Mouse (Mus musculus) liver, embryonic 12.5 days (tissue): Measurements from ENCODE around the gene Gm7879. TPM values are rescaled to one million over a fixed set of nuclear protein-coding genes. Genes with fewer than 3 reads are reported as not detected.

Experiments used
- ATAC-seq: fragments of 200-750 bp; cut with Nextera tagmentation; 2 replicates; pipeline ENCODE4 v1.8.0; 2017; ENCODE audit warnings: moderate number of reproducible peaks, mild to moderate bottlenecking, moderate library complexity
- H3K27ac ChIP-seq: fragments of 300-500 bp; sonication (generic); 2 replicates; pipeline ENCODE4 v1.5.1; 2016; ENCODE audit warnings: mild to moderate bottlenecking
- H3K27me3 ChIP-seq: fragments of 300-500 bp; sonication (generic); replicated peaks from 2 replicates; pipeline ENCODE4 v1.6.1; 2016; ENCODE audit warnings: mild to moderate bottlenecking, moderate library complexity
- H3K36me3 ChIP-seq: fragments of 300-500 bp; sonication (generic); 2 replicates; pipeline ENCODE4 v1.6.1; 2016; ENCODE audit warnings: mild to moderate bottlenecking, moderate library complexity
- H3K4me1 ChIP-seq: fragments of 300-500 bp; sonication (generic); 2 replicates; pipeline ENCODE4 v1.6.1; 2016
- H3K4me2 ChIP-seq: fragments of 300-500 bp; sonication (generic); 2 replicates; pipeline ENCODE4 v1.6.1; 2016; ENCODE audit warnings: mild to moderate bottlenecking, moderate library complexity
- H3K4me3 ChIP-seq: fragments of 300-500 bp; sonication (generic); 2 replicates; pipeline ENCODE4 v1.5.1; 2016; ENCODE audit warnings: mild to moderate bottlenecking, moderate library complexity
- H3K9ac ChIP-seq: fragments of 300-500 bp; sonication (generic); 2 replicates; pipeline ENCODE4 v1.6.1; 2016; ENCODE audit warnings: mild to moderate bottlenecking, moderate library complexity
- H3K9me3 ChIP-seq: fragments of 300-500 bp; sonication (generic); replicated peaks from 2 replicates; pipeline ENCODE4 v1.6.1; 2016; ENCODE audit warnings: mild to moderate bottlenecking, moderate library complexity
- WGBS: fragments of 180-500 bp; shearing (Covaris S2); methylation state at CpG from one replicate; pipeline ENCODE4 v1.1.7; 2016; ENCODE audit not compliant: insufficient replicate concordance; 5-methylcytosine and 5-hydroxymethylcytosine counted together
- polyA plus RNA-seq: library from polyadenylated mRNA; unstranded; fragments of >200 nt; fragmentation: Nextera tagmentation; extraction: Ambion mirVana; gene quantifications from 2 replicates; pipeline ENCODE4 v1.2.1, GENCODE M21; 2016

Gm7879 gene
- polyA plus RNA-seq, 1 experiment from 2014 or later: 0.76 TPM

DNA sequence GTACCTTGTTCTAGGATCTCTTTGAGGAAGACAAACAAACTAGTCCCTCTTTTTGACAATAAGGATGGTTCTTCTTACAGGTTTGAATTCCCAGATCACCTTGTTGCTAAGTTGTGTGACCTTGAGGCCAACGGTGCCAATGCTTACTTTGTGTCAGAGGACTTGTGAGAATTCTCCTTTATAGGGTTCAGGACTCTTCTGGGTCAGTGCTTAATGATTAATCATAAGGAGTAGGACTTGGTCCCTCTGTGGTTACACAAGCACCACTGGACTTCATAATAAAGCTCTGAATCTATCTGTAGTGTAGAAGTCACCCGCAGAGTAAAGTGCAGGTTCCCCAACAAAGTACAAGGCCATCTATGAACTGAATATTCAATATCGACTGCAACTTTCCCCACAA, 8.3 kb upstream of the Gm7879 start:
- Histone ChIP-seq H3K4me2 (no peak overlapping the region), H3K4me1 (no peaks in the 10 kb centered on the region), H3K27ac (no peak overlapping the region), H3K9me3 (no peaks in the 10 kb centered on the region), H3K27me3 (no peaks in the 10 kb centered on the region), H3K36me3 (no peaks in the 10 kb centered on the region), H3K9ac (no peak overlapping the region), H3K4me3 (no peak overlapping the region)
- WGBS: 67% methylated on average over 3 of the region's 3 CpGs
- no peak for ATAC-seq

- Histone ChIP-seq H3K4me2 (no peak overlapping the region), H3K4me3 (no peak overlapping the region), H3K9me3 (no peaks in the 10 kb centered on the region), H3K9ac (no peak overlapping the region), H3K27ac (no peak overlapping the region), H3K36me3 (no peaks in the 10 kb centered on the region), H3K27me3 (no peaks in the 10 kb centered on the region), H3K4me1 (no peaks in the 10 kb centered on the region)
- WGBS: 48% methylated on average over 9 of the region's 9 CpGs
- no peak for ATAC-seq
Observed at GRCm38 (mm10) chr5:43909213-43909612, 3.7 kb upstream of the Gm7879 start.

- Histone ChIP-seq H3K4me3 (no peak overlapping the region), H3K36me3 (no peaks in the 10 kb centered on the region), H3K9me3 (no peaks in the 10 kb centered on the region), H3K9ac (no peak overlapping the region), H3K27me3 (no peaks in the 10 kb centered on the region), H3K4me2 (no peak overlapping the region), H3K4me1 (no peaks in the 10 kb centered on the region), H3K27ac (no peak overlapping the region)
- no peak for ATAC-seq
- 76% methylated on average over 6 of the region's 6 CpGs for WGBS
Observed at GRCm38 (mm10) chr5:43910006-43910405, 2.9 kb upstream of the Gm7879 start.

DNA sequence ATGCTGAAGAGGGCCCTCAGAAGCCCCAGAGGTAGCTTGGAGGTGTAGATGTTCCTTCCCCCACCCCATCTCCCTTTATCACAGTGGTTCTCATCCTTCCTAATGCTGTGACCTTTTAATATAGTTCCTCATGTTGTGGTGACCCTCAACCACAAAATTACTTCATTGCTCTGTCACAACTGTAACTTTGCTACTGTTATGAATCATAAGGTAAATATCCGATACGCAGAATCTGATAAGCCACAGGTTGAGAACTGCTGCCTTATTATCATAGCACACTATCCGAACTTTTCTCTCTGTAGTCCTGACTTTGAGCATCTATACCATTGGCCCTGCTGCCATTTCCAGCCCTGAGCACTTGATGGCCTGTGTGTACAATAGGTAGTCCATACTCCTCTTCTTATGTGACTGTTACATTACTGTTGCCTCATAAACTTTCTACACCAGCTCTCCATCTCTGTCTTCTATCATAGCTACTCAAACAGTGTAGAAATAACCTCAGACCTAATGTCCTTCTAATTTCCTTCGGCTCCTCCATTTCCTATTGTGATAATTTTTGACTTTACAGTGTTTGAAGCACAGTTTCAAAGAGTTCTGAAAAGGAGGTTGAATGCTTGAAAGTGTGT, 2.4 kb downstream of the Gm7879 start:
- no peak overlapping the region for H3K27ac ChIP-seq
- no peak overlapping the region for H3K4me3 ChIP-seq
- H3K4me1 ChIP-seq: no peaks in the 10 kb centered on the region
- no peaks in the 10 kb centered on the region for H3K9me3 ChIP-seq
- WGBS: 73% methylated on average over 4 of the region's 4 CpGs
- no peaks in the 10 kb centered on the region for H3K27me3 ChIP-seq
- no peak overlapping the region for H3K4me2 ChIP-seq
- ATAC-seq: no peak
- H3K9ac ChIP-seq: no peak overlapping the region
- no peaks in the 10 kb centered on the region for H3K36me3 ChIP-seq

GRCm38 (mm10) chr5:43921877-43922276, 8.9 kb downstream of the Gm7879 start:
- Histone ChIP-seq H3K4me3 (no peak overlapping the region), H3K36me3 (no peaks in the 10 kb centered on the region), H3K4me1 (no peaks in the 10 kb centered on the region), H3K9ac (no peak overlapping the region), H3K4me2 (no peak overlapping the region), H3K27me3 (no peaks in the 10 kb centered on the region), H3K9me3 (no peaks in the 10 kb centered on the region), H3K27ac (no peak overlapping the region)
- WGBS: 73% methylated on average over 11 of the region's 11 CpGs
- no peak for ATAC-seq

DNA sequence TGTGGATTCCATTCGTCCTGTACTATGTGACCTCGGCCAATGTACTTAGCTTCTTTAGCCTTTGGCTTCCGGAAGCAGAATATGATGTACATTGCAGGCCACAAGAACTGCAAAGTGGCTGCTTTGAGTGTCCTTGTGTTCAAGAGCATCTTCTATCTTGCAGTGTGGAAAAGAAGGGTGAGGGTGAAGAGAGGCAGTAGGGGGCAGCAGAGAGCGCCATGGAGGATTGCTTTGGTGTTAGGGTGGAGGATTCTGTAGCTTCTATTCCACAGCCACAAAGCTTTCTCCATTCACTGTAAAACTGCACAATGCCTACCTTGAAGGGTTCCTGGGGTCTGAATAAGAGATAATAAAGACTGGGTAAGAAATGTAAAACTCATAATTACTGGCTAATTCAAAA, 11.0 kb downstream of the Gm7879 start:
- 18% methylated on average over 4 of the region's 4 CpGs for WGBS

DNA sequence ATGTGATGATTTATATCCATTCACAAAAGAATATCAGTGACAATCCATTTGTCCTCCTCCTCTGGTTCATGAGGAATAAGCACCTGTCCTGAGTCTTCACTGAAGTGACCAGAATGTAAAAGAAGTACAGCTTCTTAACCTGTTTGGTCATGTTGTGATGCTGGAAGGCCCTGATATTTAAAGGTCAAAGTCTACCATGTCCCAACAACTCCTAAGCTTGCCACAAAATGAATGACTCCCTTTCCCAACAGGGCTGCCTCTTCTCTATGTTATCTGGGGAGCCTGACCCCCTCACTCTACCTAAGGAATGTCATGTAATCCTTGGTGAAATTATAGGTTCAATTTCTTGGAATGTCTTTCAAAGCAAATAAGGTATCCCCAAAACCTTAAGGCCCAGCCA, 14.8 kb downstream of the Gm7879 start:
- H3K36me3 ChIP-seq: no peaks in the 10 kb centered on the region
- H3K4me1 ChIP-seq: no peaks in the 10 kb centered on the region
- no peak overlapping the region for H3K4me3 ChIP-seq
- H3K27ac ChIP-seq: no peak overlapping the region
- H3K9ac ChIP-seq: no peak overlapping the region
- ATAC-seq: no peak
- no peaks in the 10 kb centered on the region for H3K9me3 ChIP-seq
- no peak overlapping the region for H3K4me2 ChIP-seq
- no peaks in the 10 kb centered on the region for H3K27me3 ChIP-seq

More for the DNA sequence above, 11.0 kb downstream of the Gm7879 start:
- H3K4me3 ChIP-seq: no peak overlapping the region
- H3K27me3 ChIP-seq: no peaks in the 10 kb centered on the region
- no peaks in the 10 kb centered on the region for H3K4me1 ChIP-seq
- no peak overlapping the region for H3K4me2 ChIP-seq
- no peaks in the 10 kb centered on the region for H3K36me3 ChIP-seq
- no peak for ATAC-seq
- no peak overlapping the region for H3K27ac ChIP-seq
- no peaks in the 10 kb centered on the region for H3K9me3 ChIP-seq
- no peak overlapping the region for H3K9ac ChIP-seq

- no peak overlapping the region for H3K4me2 ChIP-seq
- no peak overlapping the region for H3K27ac ChIP-seq
- H3K27me3 ChIP-seq: no peaks in the 10 kb centered on the region
- 42% methylated on average over 2 of the region's 2 CpGs for WGBS
- no peak for ATAC-seq
- H3K9me3 ChIP-seq: no peaks in the 10 kb centered on the region
- no peak overlapping the region for H3K4me3 ChIP-seq
- H3K9ac ChIP-seq: no peak overlapping the region
- no peaks in the 10 kb centered on the region for H3K36me3 ChIP-seq
- H3K4me1 ChIP-seq: no peaks in the 10 kb centered on the region
Observed at GRCm38 (mm10) chr5:43933269-43933668, 20.3 kb downstream of the Gm7879 start.

DNA sequence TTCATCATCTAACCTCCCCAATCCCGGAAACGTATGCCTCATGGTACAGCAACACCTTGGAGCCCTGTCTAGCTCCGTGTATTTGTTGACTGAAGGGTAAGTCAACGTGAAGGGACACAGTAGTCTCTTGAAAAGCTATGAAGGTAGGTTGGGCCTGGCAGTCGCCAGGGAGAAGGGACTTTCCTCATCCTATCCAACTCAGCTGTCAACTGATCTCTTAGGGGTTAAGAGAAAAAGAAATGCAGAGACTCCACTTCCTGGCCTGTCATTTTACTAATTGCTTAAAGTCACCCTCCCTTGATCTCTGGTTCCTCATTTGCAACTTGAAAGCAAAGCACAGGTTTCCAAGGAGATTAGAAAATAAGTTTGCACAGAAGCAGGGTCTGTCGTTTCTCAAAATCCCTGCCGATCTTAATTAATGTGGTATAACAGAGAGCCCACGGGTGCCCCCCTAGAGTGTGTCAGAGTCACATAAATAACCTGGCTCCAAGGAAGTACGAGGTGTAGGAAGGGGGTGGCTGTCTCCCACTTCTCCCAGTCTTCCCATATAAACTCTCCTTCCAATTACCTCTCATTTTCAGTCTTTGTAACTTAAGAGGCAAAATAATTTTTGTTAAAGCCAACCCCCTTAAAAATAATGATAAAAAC, 34.5 kb downstream of the Gm7879 start:
- 0 out of 2 replicates have a peak, but pooled peaks have one; percentile 22 for ATAC-seq
- no peaks in the 10 kb centered on the region for H3K9me3 ChIP-seq
- peaks cover 18% of the 10 kb centered on the region for H3K4me1 ChIP-seq
- no peaks in the 10 kb centered on the region for H3K36me3 ChIP-seq
- 31% methylated on average over 9 of the region's 9 CpGs for WGBS
- H3K4me2 ChIP-seq: peak overlapping the region; percentile 73
- peaks cover 9% of the 10 kb centered on the region for H3K27me3 ChIP-seq
- H3K4me3 ChIP-seq: peak overlapping the region; percentile 45; the same call in 1 of the 2 replicates
- no peak overlapping the region for H3K9ac ChIP-seq
- no peak overlapping the region for H3K27ac ChIP-seq

- peak overlapping the region; percentile 73 for H3K4me2 ChIP-seq
- H3K27me3 ChIP-seq: peaks cover 9% of the 10 kb centered on the region
- no peak overlapping the region for H3K27ac ChIP-seq
- peaks cover 18% of the 10 kb centered on the region for H3K4me1 ChIP-seq
- peak; percentile 91 for ATAC-seq
- H3K36me3 ChIP-seq: no peaks in the 10 kb centered on the region
- H3K4me3 ChIP-seq: peak overlapping the region; percentile 45
- H3K9me3 ChIP-seq: no peaks in the 10 kb centered on the region
- peak overlapping the region; percentile 28; the same call in 1 of the 2 replicates for H3K9ac ChIP-seq
- 2% methylated on average over 27 of the region's 27 CpGs for WGBS
Observed at GRCm38 (mm10) chr5:43948111-43948743, 35.3 kb downstream of the Gm7879 start.

DNA sequence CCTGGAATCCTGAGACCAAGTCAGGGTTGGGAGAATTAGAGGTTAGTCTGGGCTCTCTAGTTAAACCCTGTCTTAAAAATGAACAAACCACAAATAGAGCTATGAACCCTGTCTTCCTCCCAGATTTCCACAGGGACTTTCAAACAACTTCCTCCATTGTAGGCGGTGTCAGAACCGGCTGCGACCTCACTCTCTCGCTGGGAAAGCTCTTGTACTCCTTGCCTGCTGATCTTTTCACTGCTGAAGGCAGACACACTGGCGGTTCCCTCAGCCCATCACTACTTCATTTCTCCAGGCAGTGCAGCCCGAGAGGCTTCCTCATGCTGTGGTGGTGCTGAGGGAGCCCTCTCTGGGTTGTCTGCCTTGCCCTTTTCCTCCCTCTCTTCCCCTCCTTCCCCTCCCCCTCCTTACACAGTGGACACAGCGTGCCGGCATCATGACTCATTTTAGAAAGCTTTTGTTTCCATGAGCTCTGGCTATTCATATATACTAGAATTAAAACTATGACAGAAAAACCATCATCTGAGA, 35.9 kb downstream of the Gm7879 start:
- Histone ChIP-seq H3K27ac (no peak overlapping the region), H3K27me3 (peaks cover 9% of the 10 kb centered on the region), H3K4me2 (peak overlapping the region; percentile 73), H3K36me3 (no peaks in the 10 kb centered on the region), H3K4me1 (peaks cover 18% of the 10 kb centered on the region), H3K4me3 (peak overlapping the region; percentile 45; the same call in 1 of the 2 replicates), H3K9me3 (no peaks in the 10 kb centered on the region), H3K9ac (peak overlapping the region; percentile 41; the same call in 1 of the 2 replicates)
- 4% methylated on average over 8 of the region's 8 CpGs for WGBS
- no peak for ATAC-seq

GRCm38 (mm10) chr5:43953241-43953640, 40.3 kb downstream of the Gm7879 start:
- no peak for ATAC-seq
- Histone ChIP-seq H3K9ac (no peak overlapping the region), H3K4me3 (no peak overlapping the region), H3K27me3 (peaks cover 9% of the 10 kb centered on the region; the same call in 1 of the 2 replicates), H3K36me3 (no peaks in the 10 kb centered on the region), H3K9me3 (no peaks in the 10 kb centered on the region), H3K4me2 (no peak overlapping the region), H3K4me1 (peaks cover 7% of the 10 kb centered on the region), H3K27ac (no peak overlapping the region)
- 52% methylated on average over 1 of the region's 1 CpGs for WGBS
